Mouse (Mus musculus) hematopoietic stem cell, adult 5-6 weeks (primary cell): Measurements from ENCODE around the gene Epha1. TPM values are rescaled to one million over a fixed set of nuclear protein-coding genes. Genes with fewer than 3 reads are reported as not detected.
A peak's percentile ranks its signal among the peaks of the same experiment; 100 is the strongest.

Experiments used
- ATAC-seq, 2 experiments: fragments of 125-278 bp in 1 of 2; replicated peaks in 1 of 2; 2 replicates each; pipeline ENCODE4 v1.8.0; 2016 to 2017; ENCODE audit warnings: inconsistent platforms in 2 of 2, mild to moderate bottlenecking in 2 of 2, moderate number of reproducible peaks in 2 of 2, low read depth in 1 of 2, moderate TSS enrichment in 1 of 2; ENCODE audit not compliant: low FRiP score in 2 of 2, poor library complexity in 2 of 2, severe bottlenecking in 2 of 2, insufficient read depth in 1 of 2, low TSS enrichment in 1 of 2
- total RNA-seq: library from RNA; stranded (forward); fragments of 172-1452, 232-1000 nt; gene quantifications from 2 replicates; pipeline ENCODE4 v1.2.3, GENCODE M21; 2017

Gene Epha1
- 0.56 and 0.84 TPM in 2 replicates for total RNA-seq

DNA sequence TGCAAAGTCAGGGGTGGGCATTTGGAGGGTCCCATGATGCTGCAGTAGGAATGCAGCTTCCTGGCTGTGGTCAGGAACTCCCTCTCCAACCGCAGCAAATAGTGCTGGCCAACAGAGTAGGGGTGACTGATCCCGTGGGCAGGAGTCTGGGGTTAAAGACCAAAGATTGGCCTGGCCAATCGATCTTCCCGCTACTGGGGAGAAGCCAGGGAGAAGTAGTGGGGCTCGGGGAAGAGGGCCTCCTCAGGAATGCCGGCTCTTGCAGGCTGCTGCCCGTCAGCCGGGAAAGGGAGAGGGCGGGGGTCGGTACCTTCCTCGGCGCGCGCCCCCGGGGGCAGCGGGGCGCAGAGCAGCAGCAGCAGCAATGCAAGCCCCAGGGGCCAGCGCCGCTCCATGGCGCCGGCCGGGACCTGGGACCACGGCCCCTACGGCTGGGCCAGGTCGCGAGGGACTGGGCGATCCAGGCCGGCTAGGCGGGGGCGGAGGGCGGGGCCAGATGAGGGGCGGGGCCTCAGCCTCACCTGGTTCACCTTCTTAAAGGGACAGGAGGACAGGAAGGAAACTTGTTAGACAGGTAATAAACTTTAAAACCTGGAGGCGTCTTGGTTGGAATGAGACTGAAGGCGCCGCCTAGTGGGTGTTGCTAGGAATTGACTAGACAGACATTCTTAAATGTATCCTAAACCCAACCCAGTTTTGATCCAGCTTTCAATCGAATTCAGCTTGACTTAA lies at the start of gene Epha1:
Gene Epha1, minus strand, starts transcription at position 453 of the 732 bp plus-strand sequence.
- ATAC-seq, result peak; percentile 43 to 51; a peak in 2 of 4 replicates

GRCm38 (mm10) chr6:42421439-42421838 lies 48.4 kb upstream of the Epha1 start:
- ATAC-seq, result peak; percentile 97 to 99

GRCm38 (mm10) chr6:42419443-42419842 lies 46.4 kb upstream of the Epha1 start:
- no peak for ATAC-seq

- no peak for ATAC-seq
These were observed 32.1 kb upstream of the Epha1 start, which contains the start of gene Tas2r135 for GRCm38 (mm10) chr6:42405134-42405533. TSS of gene Tas2r135 (plus strand) at chr6:42405434.

- ATAC-seq, result no peak
These were observed 26.9 kb upstream of the Epha1 start, which contains the start of gene Tas2r143 for GRCm38 (mm10) chr6:42399938-42400337. TSS of gene Tas2r143 (plus strand) at chr6:42400238.

- no peak for ATAC-seq
These were observed 25.9 kb upstream of the Epha1 start for GRCm38 (mm10) chr6:42398998-42399397.

- ATAC-seq, result peak; percentile 52 to 61
These were observed 25.2 kb upstream of the Epha1 start for GRCm38 (mm10) chr6:42398285-42398684.

DNA sequence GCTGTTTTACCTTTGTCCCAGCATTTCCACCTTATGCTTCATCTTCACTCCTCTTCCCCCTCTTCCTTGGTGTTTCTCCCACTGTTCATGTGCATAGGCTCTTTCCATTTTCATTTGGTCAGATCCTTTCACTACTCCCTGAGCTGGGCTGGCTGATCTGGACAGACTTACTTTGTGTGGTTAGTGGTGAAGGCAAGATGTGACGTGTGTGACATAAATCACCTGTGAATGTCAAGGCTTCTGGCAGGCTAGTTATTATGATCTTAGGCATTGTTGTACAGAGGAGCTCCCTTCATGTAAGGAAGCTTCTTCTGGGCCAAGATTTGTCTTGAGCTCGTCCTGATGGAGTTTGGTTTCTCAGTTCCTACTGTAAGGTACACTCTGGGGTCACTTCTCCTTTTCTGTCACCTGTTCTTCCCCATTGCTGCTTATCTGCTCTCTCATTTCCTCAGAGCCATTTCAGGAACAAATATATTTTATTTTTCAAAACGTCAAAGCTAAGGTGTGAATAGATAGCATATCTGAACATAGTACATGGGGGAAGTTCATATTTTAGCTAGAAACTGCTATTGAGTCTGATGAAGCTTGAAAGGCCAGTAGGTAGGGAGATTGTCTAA lies 24.1 kb upstream of the Epha1 start:
- ATAC-seq, result peak; percentile 57 to 68

DNA sequence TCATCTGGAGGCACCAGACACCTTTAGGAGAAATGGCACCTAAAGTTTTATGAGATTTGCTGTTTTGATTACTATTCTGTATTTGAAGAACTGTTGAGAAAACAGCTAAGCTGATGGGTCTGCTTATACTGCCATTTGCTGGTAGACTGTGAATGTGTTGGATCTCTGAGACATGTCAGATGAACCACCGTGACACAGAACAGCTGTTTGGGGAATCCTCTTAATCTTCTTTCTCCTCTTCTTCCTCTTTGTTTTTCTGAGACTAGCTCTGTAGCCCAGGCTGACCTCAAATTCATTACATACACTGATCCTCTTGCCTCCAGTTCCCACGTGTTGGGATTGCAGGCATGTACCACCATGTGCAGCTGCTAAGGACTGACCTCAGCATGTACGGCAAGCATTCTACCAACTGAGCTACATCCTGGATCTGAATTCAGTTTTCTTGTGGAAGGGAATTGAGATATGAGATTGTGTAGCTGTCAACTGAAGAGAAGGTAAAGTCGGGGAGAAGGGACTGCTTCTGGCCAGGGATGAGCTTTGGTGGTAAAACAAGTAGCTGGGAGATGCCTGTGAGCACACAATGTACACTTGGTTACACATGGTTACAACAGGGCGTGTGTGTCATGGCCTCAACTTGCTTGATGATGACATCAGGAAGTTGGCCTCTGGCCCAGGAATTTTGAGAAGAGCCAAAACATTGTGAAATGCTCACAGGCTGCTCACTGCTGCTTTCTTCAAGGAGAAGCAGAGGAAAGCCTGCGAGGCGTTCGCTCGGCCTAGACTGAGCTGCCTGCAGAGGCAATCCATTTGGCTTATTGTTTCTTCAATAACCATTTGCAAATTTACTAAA lies 23.1 kb upstream of the Epha1 start:
- peak; percentile 61 to 67 for ATAC-seq

GRCm38 (mm10) chr6:42391796-42392330 lies 18.8 kb upstream of the Epha1 start:
- ATAC-seq, result peak; percentile 36 to 44

DNA sequence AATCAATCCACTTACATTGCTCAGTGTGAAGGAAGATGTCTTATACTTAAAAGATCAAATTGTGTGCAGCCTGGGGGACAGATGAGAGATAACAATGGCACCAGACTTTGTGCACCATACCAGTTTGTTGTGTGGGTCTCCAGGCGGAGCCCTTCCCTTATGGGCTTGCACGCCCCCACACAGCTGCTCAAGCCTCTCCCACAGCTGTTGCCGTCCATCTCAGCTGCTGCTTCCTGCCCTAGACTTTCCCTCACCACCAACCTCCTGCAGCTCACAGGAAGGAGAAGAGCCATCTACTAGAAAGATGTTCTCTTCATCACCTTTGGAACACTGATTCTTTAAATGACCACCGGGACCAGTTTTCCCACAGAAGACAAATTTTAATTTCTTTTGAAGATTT lies 12.6 kb upstream of the Epha1 start:
- peak in 1 of 2 experiments; percentile 18; a peak in 1 of 4 replicates for ATAC-seq

DNA sequence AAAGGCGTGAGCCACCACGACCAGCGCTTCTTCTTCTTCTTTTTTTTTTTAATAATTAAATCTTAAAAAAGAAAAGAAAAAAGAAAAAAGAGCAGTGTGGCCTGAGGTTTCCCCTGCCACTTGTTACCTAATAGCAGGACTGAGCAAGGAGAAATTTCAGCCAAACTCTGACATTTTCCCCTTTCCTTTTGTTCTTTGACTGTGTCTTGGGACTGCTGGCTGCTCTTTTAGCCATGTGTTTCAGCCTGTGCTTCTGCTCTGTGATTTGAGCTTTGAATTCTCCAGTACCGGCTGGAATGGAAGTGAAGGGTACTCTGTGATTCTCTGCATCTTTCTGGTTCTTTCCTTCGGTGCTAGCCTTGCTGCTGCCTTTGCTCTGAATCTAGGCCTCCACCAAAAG lies 10.3 kb upstream of the Epha1 start:
- no peak for ATAC-seq

- ATAC-seq, result peak; percentile 74 to 89
These were observed 8.9 kb upstream of the Epha1 start for GRCm38 (mm10) chr6:42381916-42382381.

GRCm38 (mm10) chr6:42381221-42381620 lies 8.2 kb upstream of the Epha1 start:
- ATAC-seq, result no peak

GRCm38 (mm10) chr6:42380416-42381144 lies 7.5 kb upstream of the Epha1 start:
- ATAC-seq, result no peak; a peak in 1 of 4 replicates

GRCm38 (mm10) chr6:42379551-42379950 lies 6.5 kb upstream of the Epha1 start:
- no peak for ATAC-seq

- no peak for ATAC-seq
These were observed 4.2 kb upstream of the Epha1 start for GRCm38 (mm10) chr6:42377280-42377679.
